Comparison of ENCODE assay signal across 8 mouse cellular contexts in genomic region chrX:42540030-42540755, GRCm38 (mm10). TPM values are rescaled to one million over a fixed set of nuclear protein-coding genes. Genes with fewer than 3 reads are reported as not detected.
A peak's percentile ranks its signal among the peaks of the same experiment; 100 is the strongest.
DNase-seq lines count a peak whose midpoint lies in the region; ATAC-seq lines count a peak whose summit lies in the region.

No protein-coding gene starts in this region.

- H3K27ac ChIP-seq in forebrain, embryonic 15.5 days (replicated peaks): peak overlapping the region; percentile 75
- H3K27ac ChIP-seq in neural tube, embryonic 15.5 days (replicated peaks): no peak overlapping the region

- H3K4me1 ChIP-seq in forebrain, embryonic 15.5 days: peaks cover 8% of the 10 kb centered on the region
- H3K4me1 ChIP-seq in neural tube, embryonic 15.5 days: no peaks in the 10 kb centered on the region

- H3K9ac ChIP-seq in forebrain, embryonic 15.5 days (replicated peaks): no peak overlapping the region
- H3K9ac ChIP-seq in neural tube, embryonic 15.5 days (replicated peaks): no peak overlapping the region

- DNase-seq in left cerebral cortex, postnatal 4 days: peak; percentile 32
- DNase-seq in left cerebral cortex, adult 11 months (ENCODE audit: low spot score): no peak
- DNase-seq in layer of hippocampus, postnatal 36 days: peak; percentile 50 to 61
- DNase-seq in MN1 (ENCODE audit: low spot score): no peak
- DNase-seq in gastrocnemius, postnatal 10 days: no peak

- H3K4me2 ChIP-seq in forebrain, embryonic 15.5 days (replicated peaks): peak overlapping the region; percentile 31
- peak overlapping the region; percentile 30 for H3K4me2 ChIP-seq in neural tube, embryonic 15.5 days

- peak overlapping the region; percentile 14; the same call in 1 of the 2 replicates for H3K4me3 ChIP-seq in forebrain, embryonic 15.5 days
- no peak overlapping the region for H3K4me3 ChIP-seq in neural tube, embryonic 15.5 days (replicated peaks)

- ATAC-seq in cerebellum, adult (ENCODE audit: insufficient number of reproducible peaks, low FRiP score, low TSS enrichment): peak; percentile 93
- ATAC-seq in forebrain, embryonic 15.5 days (replicated peaks): peak; percentile 94
- ATAC-seq in neural tube, embryonic 15.5 days (ENCODE audit: low FRiP score): peak; percentile 65; the same call in 1 of the 2 replicates

- intact Hi-C loops in left cerebral cortex, postnatal 4 days (cut with DNase I): no loop called here

- WGBS in forebrain, embryonic 15.5 days: 23% methylated on average over 3 of the region's 3 CpGs
- 32% methylated on average over 3 of the region's 3 CpGs for WGBS in neural tube, embryonic 15.5 days

- H3K9me3 ChIP-seq in forebrain, embryonic 15.5 days: no peaks in the 10 kb centered on the region
- H3K9me3 ChIP-seq in neural tube, embryonic 15.5 days (replicated peaks): no peaks in the 10 kb centered on the region

- no peaks in the 10 kb centered on the region for H3K36me3 ChIP-seq in forebrain, embryonic 15.5 days
- no peaks in the 10 kb centered on the region for H3K36me3 ChIP-seq in neural tube, embryonic 15.5 days

- no peaks in the 10 kb centered on the region for H3K27me3 ChIP-seq in forebrain, embryonic 15.5 days
- H3K27me3 ChIP-seq in neural tube, embryonic 15.5 days (replicated peaks): no peaks in the 10 kb centered on the region

RNA-seq across cellular contexts. Expression of gene Sh2d1a, which starts 37.9 kb away (rescaled TPM):
- total RNA-seq in left cerebral cortex, postnatal 4 days (2021): not detected
- polyA plus RNA-seq in forebrain, embryonic 15.5 days (2015; fragmentation: Nextera tagmentation; extraction: Ambion mirVana): 4.0 and 4.1 TPM in 2 replicates
- not detected for total RNA-seq in layer of hippocampus, postnatal 36 days (2021)
- 4.5 and 13.5 TPM in 2 replicates for polyA plus RNA-seq in neural tube, embryonic 15.5 days (2015; fragmentation: Nextera tagmentation; extraction: Ambion mirVana)
- total RNA-seq in gastrocnemius, postnatal 10 days (2021): not detected

RNA-seq across cellular contexts. Expression of gene Tex13c2, which starts 50.7 kb away (rescaled TPM):
- total RNA-seq in left cerebral cortex, postnatal 4 days (2021): not detected
- not detected in 2 replicates for polyA plus RNA-seq in forebrain, embryonic 15.5 days (2015; fragmentation: Nextera tagmentation; extraction: Ambion mirVana)
- total RNA-seq in layer of hippocampus, postnatal 36 days (2021): under 1 TPM; 0.42 to 0.48 TPM
- polyA plus RNA-seq in neural tube, embryonic 15.5 days (2015; fragmentation: Nextera tagmentation; extraction: Ambion mirVana): not detected in 2 replicates
- not detected for total RNA-seq in gastrocnemius, postnatal 10 days (2021)

Comparison
In these comparisons a context has a peak if more than half of its experiments do, and no peak if none do; other contexts are left out.
1. DNase-seq: peak in left cerebral cortex, postnatal 4 days (single experiment) and layer of hippocampus, postnatal 36 days (2 of 2); none in left cerebral cortex, adult 11 months (single experiment), MN1 (single experiment) and gastrocnemius, postnatal 10 days (single experiment).
2. Peak in every context shown above with its lines, with median percentiles within 50 percentile points of each other: ATAC-seq.